Mouse (Mus musculus) liver, embryonic 11.5 days (tissue): ENCODE results near the gene Tmem63b. TPM values are rescaled to one million over a fixed set of nuclear protein-coding genes. Genes with fewer than 3 reads are reported as not detected.

ENCODE experiments used
- ATAC-seq: fragments of 200-750 bp; cut with Nextera tagmentation; replicated peaks from 2 replicates; pipeline ENCODE4 v1.8.0; 2017; ENCODE audit warnings: moderate number of reproducible peaks, mild to moderate bottlenecking, moderate TSS enrichment, moderate library complexity; ENCODE audit not compliant: low FRiP score
- DNase-seq: peaks from one replicate; pipeline ENCODE4 v3.0.0-alpha.2; 2017; ENCODE audit warnings: low spot score
- H3K27ac ChIP-seq: fragments of 300-500 bp; sonication (generic); 2 replicates; pipeline ENCODE4 v1.5.1; 2014; ENCODE audit warnings: mild to moderate bottlenecking, low read depth, low read length, control low read depth
- H3K27me3 ChIP-seq: fragments of 300-500 bp; sonication (generic); replicated peaks from 2 replicates; pipeline ENCODE4 v1.6.1; 2014; ENCODE audit warnings: low read length, mixed read lengths; ENCODE audit not compliant: control insufficient read depth, insufficient read depth
- H3K36me3 ChIP-seq: fragments of 300-500 bp; sonication (generic); 2 replicates; pipeline ENCODE4 v1.6.1; 2014; ENCODE audit warnings: mild to moderate bottlenecking, low read length, moderate library complexity, mixed read lengths; ENCODE audit not compliant: control insufficient read depth, insufficient read depth
- H3K4me1 ChIP-seq: fragments of 300-500 bp; sonication (generic); replicated peaks from 2 replicates; pipeline ENCODE4 v1.6.1; 2014; ENCODE audit warnings: low read length, mixed read lengths; ENCODE audit not compliant: control insufficient read depth, insufficient read depth
- H3K4me2 ChIP-seq: fragments of 300-500 bp; sonication (generic); 2 replicates; pipeline ENCODE4 v1.6.1; 2014; ENCODE audit warnings: mild to moderate bottlenecking, control low read depth, moderate library complexity
- H3K4me3 ChIP-seq: fragments of 300-500 bp; sonication (generic); 2 replicates; pipeline ENCODE4 v1.5.1; 2014; ENCODE audit warnings: low read depth, low read length, control low read depth
- H3K9ac ChIP-seq: fragments of 300-500 bp; sonication (generic); 2 replicates; pipeline ENCODE4 v1.6.1; 2014; ENCODE audit warnings: low read depth, low read length, control low read depth
- H3K9me3 ChIP-seq: fragments of 300-500 bp; sonication (generic); 2 replicates; pipeline ENCODE4 v1.6.1; 2016; ENCODE audit warnings: low read length, inconsistent platforms, mixed read lengths; ENCODE audit not compliant: control insufficient read depth
- WGBS: fragments of 180-500 bp; shearing (Covaris S2); extraction: QIAGEN DNeasy Blood & Tissue Kit; methylation state at CpG from one replicate; pipeline ENCODE4 v1.1.7; 2014; 5-methylcytosine and 5-hydroxymethylcytosine counted together
- polyA plus RNA-seq: library from polyadenylated mRNA; unstranded; fragments of >200 nt; fragmentation: Nextera tagmentation; extraction: Ambion mirVana; gene quantifications from 2 replicates; pipeline ENCODE4 v1.2.1, GENCODE M21; 2014

The Tmem63b gene
- polyA plus RNA-seq, 1 experiment from 2014 or later, result 18.0 TPM

- Histone ChIP-seq H3K36me3 (peaks cover 24% of the 10 kb centered on the region), H3K27ac (no peak overlapping the region), H3K4me1 (no peaks in the 10 kb centered on the region), H3K9me3 (no peaks in the 10 kb centered on the region), H3K4me2 (no peak overlapping the region), H3K4me3 (no peak overlapping the region), H3K27me3 (no peaks in the 10 kb centered on the region), H3K9ac (no peak overlapping the region)
- ATAC-seq (no peak), DNase-seq (no peak)
- WGBS, result 86% methylated on average over 1 of the region's 1 CpGs
Observed at GRCm38 (mm10) chr17:45671821-45672220, 14.9 kb downstream of the Tmem63b start.

- no peak overlapping the region for H3K4me2 ChIP-seq
- no peaks in the 10 kb centered on the region for H3K9me3 ChIP-seq
- H3K9ac ChIP-seq, result no peak overlapping the region
- no peak overlapping the region for H3K27ac ChIP-seq
- no peak for ATAC-seq
- no peak overlapping the region for H3K4me3 ChIP-seq
- H3K27me3 ChIP-seq, result no peaks in the 10 kb centered on the region
- peaks cover 12% of the 10 kb centered on the region for H3K36me3 ChIP-seq
- WGBS, result 89% methylated on average over 10 of the region's 10 CpGs
- H3K4me1 ChIP-seq, result no peaks in the 10 kb centered on the region
- DNase-seq, result no peak
Observed at GRCm38 (mm10) chr17:45667986-45668385, 18.7 kb downstream of the Tmem63b start.

- Histone ChIP-seq H3K27me3 (no peaks in the 10 kb centered on the region), H3K4me3 (no peak overlapping the region), H3K4me2 (no peak overlapping the region), H3K9me3 (no peaks in the 10 kb centered on the region), H3K36me3 (peaks cover 12% of the 10 kb centered on the region), H3K9ac (no peak overlapping the region), H3K4me1 (no peaks in the 10 kb centered on the region), H3K27ac (no peak overlapping the region)
- WGBS, result 84% methylated on average over 10 of the region's 10 CpGs
- DNase-seq (no peak), ATAC-seq (no peak)
Observed at GRCm38 (mm10) chr17:45667481-45667880, 19.2 kb downstream of the Tmem63b start.

GRCm38 (mm10) chr17:45666091-45666490, 20.6 kb downstream of the Tmem63b start:
- Histone ChIP-seq H3K9me3 (no peaks in the 10 kb centered on the region), H3K9ac (no peak overlapping the region), H3K4me2 (no peak overlapping the region), H3K4me3 (no peak overlapping the region), H3K27me3 (no peaks in the 10 kb centered on the region), H3K36me3 (peaks cover 6% of the 10 kb centered on the region), H3K4me1 (no peaks in the 10 kb centered on the region), H3K27ac (no peak overlapping the region)
- 66% methylated on average over 11 of the region's 11 CpGs for WGBS
- DNase-seq (no peak), ATAC-seq (no peak)

GRCm38 (mm10) chr17:45664608-45665007, 22.1 kb downstream of the Tmem63b start:
- Histone ChIP-seq H3K4me3 (no peak overlapping the region), H3K4me1 (peaks cover 5% of the 10 kb centered on the region; the same call in 1 of the 2 replicates), H3K27me3 (no peaks in the 10 kb centered on the region), H3K36me3 (peaks cover 3% of the 10 kb centered on the region; the same call in 1 of the 2 replicates), H3K4me2 (no peak overlapping the region), H3K9ac (no peak overlapping the region), H3K9me3 (no peaks in the 10 kb centered on the region), H3K27ac (no peak overlapping the region)
- DNase-seq (no peak), ATAC-seq (no peak)
- WGBS, result 89% methylated on average over 13 of the region's 13 CpGs

- H3K9ac ChIP-seq, result no peak overlapping the region
- peaks cover 3% of the 10 kb centered on the region; the same call in 1 of the 2 replicates for H3K36me3 ChIP-seq
- H3K27ac ChIP-seq, result no peak overlapping the region
- ATAC-seq (peak; percentile 46), DNase-seq (peak; percentile 80)
- peak overlapping the region; percentile 41 for H3K4me2 ChIP-seq
- no peaks in the 10 kb centered on the region for H3K27me3 ChIP-seq
- no peak overlapping the region for H3K4me3 ChIP-seq
- H3K9me3 ChIP-seq, result no peaks in the 10 kb centered on the region
- H3K4me1 ChIP-seq, result peaks cover 8% of the 10 kb centered on the region; the same call in 1 of the 2 replicates
- 26% methylated on average over 27 of the region's 27 CpGs for WGBS
Observed at GRCm38 (mm10) chr17:45663106-45663919, 23.4 kb downstream of the Tmem63b start.

- Histone ChIP-seq H3K4me1 (peaks cover 8% of the 10 kb centered on the region; the same call in 1 of the 2 replicates), H3K36me3 (no peaks in the 10 kb centered on the region), H3K27ac (no peak within 1 kb of the TSS), H3K27me3 (no peaks in the 10 kb centered on the region), H3K9ac (no peak within 1 kb of the TSS), H3K4me3 (no peak within 1 kb of the TSS), H3K9me3 (no peaks in the 10 kb centered on the region), H3K4me2 (no peak within 1 kb of the TSS)
- 71% methylated on average over 4 of the region's 4 CpGs for whole genome bisulfite sequencing
- DNase-seq, result no peak
- no peak for ATAC-seq
Observed at GRCm38 (mm10) chr17:45659225-45659624, 27.5 kb downstream of the Tmem63b start, which contains the start of gene Capn11. Gene Capn11, minus strand, starts transcription at chr17:45659325.

- no peak for DNase-seq
- 19% methylated on average over 6 of the region's 6 CpGs for WGBS
Observed at GRCm38 (mm10) chr17:45655820-45656219, 30.9 kb downstream of the Tmem63b start.

GRCm38 (mm10) chr17:45653233-45653632, 33.5 kb downstream of the Tmem63b start:
- no peaks in the 10 kb centered on the region for H3K9me3 ChIP-seq
- ATAC-seq (peak; percentile 60; the same call in 1 of the 2 replicates), DNase-seq (no peak)
- H3K27ac ChIP-seq, result no peak overlapping the region
- H3K36me3 ChIP-seq, result no peaks in the 10 kb centered on the region
- H3K4me1 ChIP-seq, result peaks cover 7% of the 10 kb centered on the region
- no peak overlapping the region for H3K9ac ChIP-seq
- H3K27me3 ChIP-seq, result no peaks in the 10 kb centered on the region
- WGBS, result 66% methylated on average over 7 of the region's 7 CpGs
- no peak overlapping the region for H3K4me3 ChIP-seq
- no peak overlapping the region for H3K4me2 ChIP-seq

More at GRCm38 (mm10) chr17:45655820-45656219, 30.9 kb downstream of the Tmem63b start:
- Histone ChIP-seq H3K27me3 (no peaks in the 10 kb centered on the region), H3K9ac (no peak overlapping the region), H3K36me3 (no peaks in the 10 kb centered on the region), H3K4me3 (no peak overlapping the region), H3K4me2 (no peak overlapping the region), H3K9me3 (no peaks in the 10 kb centered on the region), H3K4me1 (peaks cover 14% of the 10 kb centered on the region), H3K27ac (no peak overlapping the region)
- 0 out of 2 replicates have a peak, but pooled peaks have one; percentile 18 for ATAC-seq
